Mouse (Mus musculus): ENCODE measurements around the gene Ugt1a5.

Ugt1a5 gene

GRCm38 (mm10) chr1:88186325-88186935 lies 20.6 kb downstream of the Ugt1a5 start:
- POLR2A ChIA-PET: no interaction called here
- CTCF ChIA-PET: no interaction called here

- POLR2A ChIA-PET: no interaction called here
- CTCF ChIA-PET: no interaction called here
Observed at GRCm38 (mm10) chr1:88192136-88192535, 26.3 kb downstream of the Ugt1a5 start.

GRCm38 (mm10) chr1:88195687-88196086 lies 29.9 kb downstream of the Ugt1a5 start:
- CTCF ChIA-PET: no interaction called here
- POLR2A ChIA-PET: interaction anchor here in 1 of 4 experiments (0.6 to 1.0 kb wide), 2 partner anchors 63 to 388 kb away, joined by 3 read pairs; no protein-coding TSS in a partner anchor

GRCm38 (mm10) chr1:88197443-88197842 lies 31.6 kb downstream of the Ugt1a5 start:
- POLR2A ChIA-PET: no interaction called here
- CTCF ChIA-PET: no interaction called here

- CTCF ChIA-PET: no interaction called here
- POLR2A ChIA-PET: no interaction called here
Observed at GRCm38 (mm10) chr1:88199996-88200395, 34.2 kb downstream of the Ugt1a5 start.

GRCm38 (mm10) chr1:88200456-88200855 lies 34.6 kb downstream of the Ugt1a5 start, which contains the start of gene Ugt1a2:
Gene Ugt1a2 (plus strand): TSS chr1:88200601.
- POLR2A ChIA-PET: no interaction called here
- CTCF ChIA-PET: no interaction called here

GRCm38 (mm10) chr1:88205294-88205922 lies 39.6 kb downstream of the Ugt1a5 start, which contains the start of gene Dnajb3:
Gene Dnajb3 (minus strand): TSS chr1:88205782.
- POLR2A ChIA-PET: no interaction called here
- CTCF ChIA-PET: no interaction called here

- CTCF ChIA-PET: no interaction called here
- POLR2A ChIA-PET: no interaction called here
Observed at GRCm38 (mm10) chr1:88206843-88207479, 41.1 kb downstream of the Ugt1a5 start.

GRCm38 (mm10) chr1:88211812-88212211 lies 46.0 kb downstream of the Ugt1a5 start, which contains the start of gene Ugt1a1:
Gene Ugt1a1 (plus strand): TSS chr1:88211959.
- POLR2A ChIA-PET: interaction anchor here in 1 of 4 experiments (1.1 to 1.6 kb wide), 3 partner anchors 12 to 66 kb away, joined by 3 to 4 read pairs (median 4); no protein-coding TSS in a partner anchor
- CTCF ChIA-PET: interaction anchor here in 2 of 4 experiments (1.6 to 2.5 kb wide), 2 partner anchors 74 kb away, joined by 4 to 12 read pairs; no protein-coding TSS in a partner anchor

GRCm38 (mm10) chr1:88212341-88213045 lies 46.7 kb downstream of the Ugt1a5 start:
- POLR2A ChIA-PET: interaction anchor here in 1 of 4 experiments (1.1 to 1.6 kb wide), 3 partner anchors 12 to 66 kb away, joined by 3 to 4 read pairs (median 4); no protein-coding TSS in a partner anchor
- CTCF ChIA-PET: interaction anchor here in 3 of 4 experiments (1.0 to 2.5 kb wide), 4 partner anchors 73 to 77 kb away, joined by 4 to 12 read pairs (median 5); no protein-coding TSS in a partner anchor

GRCm38 (mm10) chr1:88213061-88213460 lies 47.2 kb downstream of the Ugt1a5 start:
- ChIA-PET POLR2A (interaction anchor here in 1 of 4 experiments (1.6 kb wide), 1 partner anchor 11 kb away, joined by 3 read pairs; no protein-coding TSS in a partner anchor), CTCF (interaction anchor here in 3 of 4 experiments (0.6 to 2.5 kb wide), 4 partner anchors 73 to 1611 kb away, joined by 3 to 12 read pairs (median 5); no protein-coding TSS in a partner anchor)

GRCm38 (mm10) chr1:88213766-88214461 lies 48.1 kb downstream of the Ugt1a5 start:
- ChIA-PET CTCF (interaction anchor here in 3 of 4 experiments (0.6 to 2.5 kb wide), 5 partner anchors 72 to 1610 kb away, joined by 3 to 12 read pairs (median 5); no protein-coding TSS in a partner anchor), POLR2A (no interaction called here)

- CTCF ChIA-PET: interaction anchor here in 1 of 4 experiments (0.6 kb wide), 1 partner anchor 73 kb away, joined by 3 read pairs; no protein-coding TSS in a partner anchor
- POLR2A ChIA-PET: no interaction called here
Observed at GRCm38 (mm10) chr1:88214462-88214952, 48.7 kb downstream of the Ugt1a5 start.

- CTCF ChIA-PET: no interaction called here
- POLR2A ChIA-PET: no interaction called here
Observed at GRCm38 (mm10) chr1:88215466-88216380, 49.9 kb downstream of the Ugt1a5 start.

- POLR2A ChIA-PET: no interaction called here
- CTCF ChIA-PET: no interaction called here
Observed at GRCm38 (mm10) chr1:88216551-88216950, 50.7 kb downstream of the Ugt1a5 start.

GRCm38 (mm10) chr1:88217144-88217543 lies 51.3 kb downstream of the Ugt1a5 start:
- ChIA-PET CTCF (interaction anchor here in 1 of 4 experiments (1.0 kb wide), 1 partner anchor 60 kb away, joined by 4 read pairs; the partner anchor contains the start of genes Hjurp and Trpm8), POLR2A (no interaction called here)

- ChIA-PET POLR2A (interaction anchor here in 1 of 4 experiments (0.6 kb wide), 1 partner anchor 70 kb away, joined by 8 read pairs; no protein-coding TSS in a partner anchor), CTCF (interaction anchor here in 1 of 4 experiments (1.0 kb wide), 1 partner anchor 60 kb away, joined by 4 read pairs; the partner anchor contains the start of genes Hjurp and Trpm8)
Observed at GRCm38 (mm10) chr1:88217576-88217975, 51.8 kb downstream of the Ugt1a5 start.
